9 mouse cellular contexts compared by ENCODE assay signal in genomic region chr7:98354160-98354920, GRCm38 (mm10). TPM values are rescaled to one million over a fixed set of nuclear protein-coding genes. Genes with fewer than 3 reads are reported as not detected.
DNase-seq lines count a peak whose midpoint lies in the region; ATAC-seq and TF ChIP-seq lines count a peak whose summit lies in the region.
"Had no signal": no experiment of that assay in that cellular context is flagged by ENCODE, and none has a peak within 500 bp of the region (broad histone marks: within the 10 kb centered on the region; RNA-seq: fewer than 3 reads in every experiment).

No protein-coding gene starts in this region.

- H3K4me3 ChIP-seq in heart, embryonic 10.5 days, result no peak overlapping the region
- no peak overlapping the region for H3K4me3 ChIP-seq in heart, adult 2 months
- peak overlapping the region; percentile 32; the same call in 1 of the 2 replicates for H3K4me3 ChIP-seq in E14TG2a.4 (replicated peaks; ENCODE audit: low read length)
- no peak overlapping the region for H3K4me3 ChIP-seq in forebrain, embryonic 14.5 days (ENCODE audit: low read depth, low read length)
- H3K4me3 ChIP-seq in limb, embryonic 15.5 days, result no peak overlapping the region
- H3K4me3 ChIP-seq in layer of hippocampus, adult 2 months, result no peak overlapping the region
- H3K4me3 ChIP-seq: megakaryocyte, embryonic 14.5 days had no signal

- ATAC-seq in forebrain, embryonic 14.5 days, result 0 out of 2 replicates have a peak, but pooled peaks have one; percentile 2
- ATAC-seq in limb, embryonic 15.5 days (ENCODE audit: insufficient number of reproducible peaks, low FRiP score, low TSS enrichment, low read depth), result peak; percentile 17; the same call in 1 of the 2 replicates

- H3K4me1 ChIP-seq in heart, embryonic 10.5 days, result peaks cover 61% of the 10 kb centered on the region
- peaks cover 1% of the 10 kb centered on the region; the same call in 1 of the 2 replicates for H3K4me1 ChIP-seq in heart, adult 2 months (ENCODE audit: control insufficient read depth, insufficient read depth, low read length)
- peaks cover 64% of the 10 kb centered on the region for H3K4me1 ChIP-seq in E14TG2a.4 (replicated peaks; ENCODE audit: low read depth, low read length)
- H3K4me1 ChIP-seq in forebrain, embryonic 14.5 days (ENCODE audit: control insufficient read depth, insufficient read depth, low read length), result peaks cover 28% of the 10 kb centered on the region
- peaks cover 59% of the 10 kb centered on the region for H3K4me1 ChIP-seq in limb, embryonic 15.5 days

- TF ChIP-seq EP300 in heart, adult 2 months (IDR thresholded peaks at IDR 0.05; ENCODE audit: insufficient read depth, low read depth, low read length), result no peak

- H3K79me2 ChIP-seq in heart, adult 2 months (replicated peaks; ENCODE audit: control insufficient read depth, insufficient read depth, low read length), result no peaks in the 10 kb centered on the region

- H3K27ac ChIP-seq in heart, embryonic 10.5 days, result peak overlapping the region; percentile 62
- no peak overlapping the region for H3K27ac ChIP-seq in heart, adult 2 months
- H3K27ac ChIP-seq in forebrain, embryonic 14.5 days (ENCODE audit: low read depth, low read length), result no peak overlapping the region
- H3K27ac ChIP-seq in limb, embryonic 15.5 days, result peak overlapping the region; percentile 78
- no peak overlapping the region for H3K27ac ChIP-seq in layer of hippocampus, adult 2 months

- TF ChIP-seq POLR2A in heart, adult 2 months (IDR thresholded peaks at IDR 0.05; ENCODE audit: insufficient read depth, low read depth, low read length), result no peak

- DNase-seq in heart, embryonic 10.5 days (ENCODE audit: low spot score), result no peak
- no peak for DNase-seq in heart, adult 2 months
- no peak for DNase-seq in forebrain, embryonic 14.5 days (ENCODE audit: low spot score)
- no peak for DNase-seq in left cerebral cortex, adult 18-20 months (ENCODE audit: low spot score in 2 of 2)
- DNase-seq in cerebellum, postnatal 4 days (ENCODE audit: low spot score in 2 of 2), result no peak
- no peak for DNase-seq in layer of hippocampus, adult 2 months (ENCODE audit: low spot score in 2 of 2)

- peaks cover 34% of the 10 kb centered on the region for H3K36me3 ChIP-seq in heart, embryonic 10.5 days
- no peaks in the 10 kb centered on the region for H3K36me3 ChIP-seq in heart, adult 2 months (ENCODE audit: control insufficient read depth, insufficient read depth, low read length)
- peaks cover 65% of the 10 kb centered on the region for H3K36me3 ChIP-seq in E14TG2a.4 (ENCODE audit: insufficient read depth, low read length)
- peaks cover 33% of the 10 kb centered on the region for H3K36me3 ChIP-seq in forebrain, embryonic 14.5 days (ENCODE audit: control insufficient read depth, insufficient read depth, low read length)
- H3K36me3 ChIP-seq in limb, embryonic 15.5 days, result peaks cover 32% of the 10 kb centered on the region

- no peak overlapping the region for H3K4me2 ChIP-seq in forebrain, embryonic 14.5 days (ENCODE audit: low read length)
- peak overlapping the region; percentile 12 for H3K4me2 ChIP-seq in limb, embryonic 15.5 days

- no peaks in the 10 kb centered on the region for H3K27me3 ChIP-seq in heart, embryonic 10.5 days (ENCODE audit: insufficient read depth, poor library complexity, severe bottlenecking)
- H3K27me3 ChIP-seq in heart, adult 2 months (ENCODE audit: control insufficient read depth, insufficient read depth, low read length), result no peaks in the 10 kb centered on the region
- peaks cover 6% of the 10 kb centered on the region for H3K27me3 ChIP-seq in E14TG2a.4 (ENCODE audit: insufficient read depth, low read length)
- no peaks in the 10 kb centered on the region for H3K27me3 ChIP-seq in forebrain, embryonic 14.5 days (replicated peaks; ENCODE audit: control insufficient read depth, insufficient read depth, low read length)
- no peaks in the 10 kb centered on the region for H3K27me3 ChIP-seq in limb, embryonic 15.5 days

- no peaks in the 10 kb centered on the region for H3K9me3 ChIP-seq in heart, embryonic 10.5 days
- H3K9me3 ChIP-seq in E14TG2a.4 (ENCODE audit: low read length), result no peaks in the 10 kb centered on the region
- H3K9me3 ChIP-seq in forebrain, embryonic 14.5 days (replicated peaks; ENCODE audit: control insufficient read depth, low read length), result no peaks in the 10 kb centered on the region
- no peaks in the 10 kb centered on the region for H3K9me3 ChIP-seq in limb, embryonic 15.5 days
- H3K9me3 ChIP-seq: megakaryocyte, embryonic 14.5 days had no signal

- TF ChIP-seq CTCF in heart, adult 2 months (IDR thresholded peaks at IDR 0.05), result no peak
- TF ChIP-seq CTCF in E14TG2a.4 (conservative IDR thresholded peaks at IDR 0.05; ENCODE audit: low read length), result no peak
- TF ChIP-seq CTCF in layer of hippocampus, adult 2 months (conservative IDR thresholded peaks at IDR 0.05), result no peak

- intact Hi-C loops in heart, adult 2 months (cut with DNase I), result loop anchor here (10.0 kb wide), 1 partner anchor 230 kb away; no protein-coding TSS in a partner anchor

- no peak overlapping the region for H3K9ac ChIP-seq in heart, adult 2 months (ENCODE audit: low read depth, low read length)
- no peak overlapping the region for H3K9ac ChIP-seq in forebrain, embryonic 14.5 days (ENCODE audit: low read length)
- H3K9ac ChIP-seq in limb, embryonic 15.5 days, result no peak overlapping the region

- 42% methylated on average over 12 of the region's 12 CpGs for WGBS in heart, embryonic 10.5 days
- 70% methylated on average over 12 of the region's 12 CpGs for WGBS in heart, adult 2 months
- WGBS in forebrain, embryonic 14.5 days, result 15% methylated on average over 12 of the region's 12 CpGs
- WGBS in limb, embryonic 15.5 days, result 19% methylated on average over 12 of the region's 12 CpGs

RNA-seq across cellular contexts. Expression of gene Tsku, which starts 6.8 kb away (rescaled TPM):
- polyA plus RNA-seq in heart, embryonic 10.5 days (2016; fragmentation: Nextera tagmentation; extraction: Ambion mirVana), result 5.6 and 5.7 TPM in 2 replicates
- total RNA-seq in heart, adult 2 months (2021), result 1 to 10 TPM; 2.2 to 2.5 TPM
- polyA plus RNA-seq in heart, adult 2 months (2012; rRNA removed), result 4.9 and 5.9 TPM in 2 replicates
- polyA plus RNA-seq in forebrain, embryonic 14.5 days (2014; fragmentation: Nextera tagmentation; extraction: Ambion mirVana), result 10.5 and 10.8 TPM in 2 replicates
- 20.7 and 21.6 TPM in 2 replicates for polyA plus RNA-seq in limb, embryonic 15.5 days (2015; fragmentation: Nextera tagmentation; extraction: Ambion mirVana)
- total RNA-seq in left cerebral cortex, adult 18-20 months (2021), result 1 to 10 TPM; 2.1 to 3.1 TPM
- 1 to 10 TPM; 1.7 to 2.0 TPM for total RNA-seq in layer of hippocampus, adult 2 months (2021)

RNA-seq across cellular contexts. Expression of gene Acer3, which starts 33.3 kb away (rescaled TPM):
- polyA plus RNA-seq in heart, embryonic 10.5 days (2016; fragmentation: Nextera tagmentation; extraction: Ambion mirVana), result 25.7 and 32.7 TPM in 2 replicates
- total RNA-seq in heart, adult 2 months (2021), result 10 to 100 TPM; 11.0 to 13.2 TPM
- 5.5 and 8.7 TPM in 2 replicates for polyA plus RNA-seq in heart, adult 2 months (2012; rRNA removed)
- 10.1 and 11.3 TPM in 2 replicates for polyA plus RNA-seq in forebrain, embryonic 14.5 days (2014; fragmentation: Nextera tagmentation; extraction: Ambion mirVana)
- 47.2 and 48.3 TPM in 2 replicates for polyA plus RNA-seq in limb, embryonic 15.5 days (2015; fragmentation: Nextera tagmentation; extraction: Ambion mirVana)
- total RNA-seq in left cerebral cortex, adult 18-20 months (2021), result 10 to 100 TPM; 20.8 to 25.0 TPM
- total RNA-seq in layer of hippocampus, adult 2 months (2021), result 10 to 100 TPM; 24.4 to 26.6 TPM

Comparison
In these comparisons a context has a peak if more than half of its experiments do, and no peak if none do; other contexts are left out.
1. H3K27ac ChIP-seq: peak in heart, embryonic 10.5 days (single experiment) and limb, embryonic 15.5 days (single experiment); none in heart, adult 2 months (single experiment), forebrain, embryonic 14.5 days (single experiment) and layer of hippocampus, adult 2 months (single experiment).